Mouse (Mus musculus) stomach, postnatal 0 days (tissue): ENCODE results near the gene Fam151a. TPM values are rescaled to one million over a fixed set of nuclear protein-coding genes. Genes with fewer than 3 reads are reported as not detected.

ENCODE experiments used
- ATAC-seq: fragments of 200-750 bp; cut with Nextera tagmentation; 2 replicates; pipeline ENCODE4 v1.8.0; 2017; ENCODE audit not compliant: low FRiP score, low TSS enrichment
- DNase-seq: peaks from one replicate; pipeline ENCODE4 v3.0.0-alpha.2; 2016; ENCODE audit warnings: low spot score
- H3K27ac ChIP-seq: fragments of 300-500 bp; sonication (generic); replicated peaks from 2 replicates; pipeline ENCODE4 v1.5.1; 2014; ENCODE audit warnings: mild to moderate bottlenecking, control low read depth
- H3K27me3 ChIP-seq: fragments of 300-500 bp; sonication (generic); 2 replicates; pipeline ENCODE4 v1.6.1; 2014; ENCODE audit warnings: low read length; ENCODE audit not compliant: control insufficient read depth, insufficient read depth
- H3K36me3 ChIP-seq: fragments of 300-500 bp; sonication (generic); 2 replicates; pipeline ENCODE4 v1.6.1; 2014; ENCODE audit warnings: low read length, mixed read lengths; ENCODE audit not compliant: control insufficient read depth, insufficient read depth
- H3K4me1 ChIP-seq: fragments of 300-500 bp; sonication (generic); replicated peaks from 2 replicates; pipeline ENCODE4 v1.6.1; 2014; ENCODE audit warnings: antibody characterized with exemption; ENCODE audit not compliant: control insufficient read depth, insufficient read depth
- H3K4me2 ChIP-seq: fragments of 300-500 bp; sonication (generic); replicated peaks from 2 replicates; pipeline ENCODE4 v1.6.1; 2014; ENCODE audit warnings: low read depth, mild to moderate bottlenecking, control low read depth, moderate library complexity
- H3K4me3 ChIP-seq: fragments of 300-500 bp; sonication (generic); 2 replicates; pipeline ENCODE4 v1.5.1; 2014; ENCODE audit warnings: low read depth, low read length, control low read depth
- H3K9ac ChIP-seq: fragments of 300-500 bp; sonication (generic); 2 replicates; pipeline ENCODE4 v1.6.1; 2014; ENCODE audit warnings: mild to moderate bottlenecking, low read length, control low read depth, mixed read lengths
- H3K9me3 ChIP-seq: fragments of 300-500 bp; sonication (generic); 2 replicates; pipeline ENCODE4 v1.6.1; 2016; ENCODE audit warnings: low read length; ENCODE audit not compliant: control insufficient read depth
- CTCF ChIP-seq: IDR thresholded peaks from 2 replicates; pipeline ENCODE4 v1.5.1; 2016; ENCODE audit warnings: antibody characterized with exemption, low read depth, mild to moderate bottlenecking, moderate library complexity
- EP300 ChIP-seq: optimal IDR thresholded peaks from 2 replicates; pipeline ENCODE3; 2016; ENCODE audit warnings: antibody characterized with exemption
- WGBS: fragments of 180-500 bp; shearing (Covaris S2); extraction: QIAGEN DNeasy Blood & Tissue Kit; methylation state at CpG from one replicate; pipeline ENCODE4 v1.1.7; 2014; 5-methylcytosine and 5-hydroxymethylcytosine counted together
- polyA plus RNA-seq: library from polyadenylated mRNA; unstranded; fragments of >200 nt; fragmentation: Nextera tagmentation; extraction: Ambion mirVana; gene quantifications from 2 replicates; pipeline ENCODE4 v1.2.1, GENCODE M21; 2015

Fam151a gene
- polyA plus RNA-seq, 1 experiment from 2014 or later: 0.41 TPM

GRCm38 (mm10) chr4:106704416-106704815 is 29.3 kb upstream of the Fam151a start:
- no peak for ATAC-seq
- Histone ChIP-seq H3K36me3 (no peaks in the 10 kb centered on the region), H3K4me1 (no peaks in the 10 kb centered on the region), H3K9me3 (no peaks in the 10 kb centered on the region), H3K4me3 (no peak overlapping the region), H3K4me2 (no peak overlapping the region), H3K27ac (no peak overlapping the region), H3K27me3 (no peaks in the 10 kb centered on the region), H3K9ac (no peak overlapping the region)
- TF ChIP-seq EP300 (no peak), CTCF (no peak)
- no peak for DNase-seq
- 51% methylated on average over 11 of the region's 11 CpGs for WGBS

DNA sequence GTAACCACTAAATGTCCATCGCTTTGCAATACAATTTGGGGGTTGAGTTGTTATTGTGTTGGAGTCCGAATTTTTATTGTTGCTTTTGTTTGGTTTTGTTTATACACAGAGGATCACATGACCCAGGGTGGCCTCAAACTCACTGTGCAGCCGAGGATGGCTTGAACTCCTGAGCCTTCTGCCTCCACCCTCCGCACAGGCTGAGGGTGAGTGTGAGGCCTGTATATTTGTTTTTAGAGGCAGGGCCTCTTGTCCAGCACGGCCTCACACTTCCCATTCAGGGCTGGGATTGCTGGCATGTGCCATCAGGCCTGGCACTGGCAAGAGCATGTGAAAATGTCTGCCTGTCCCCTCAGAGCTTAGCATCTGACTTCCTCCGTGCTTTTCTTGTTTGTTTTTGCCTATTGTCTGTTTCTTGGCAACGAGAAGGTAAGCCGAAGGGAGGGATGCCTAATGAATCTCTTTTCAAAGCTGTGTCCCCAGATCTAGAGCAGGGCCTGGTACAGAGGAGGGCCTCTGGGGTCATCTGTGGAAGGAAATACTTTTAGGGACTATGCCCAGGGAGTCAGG is 28.5 kb upstream of the Fam151a start:
- ATAC-seq (no peak), DNase-seq (no peak)
- no peak overlapping the region for H3K27ac ChIP-seq
- no peak overlapping the region for H3K4me2 ChIP-seq
- WGBS: 31% methylated on average over 8 of the region's 8 CpGs
- TF ChIP-seq CTCF (no peak), EP300 (no peak)
- no peaks in the 10 kb centered on the region for H3K36me3 ChIP-seq
- H3K9me3 ChIP-seq: no peaks in the 10 kb centered on the region
- H3K4me3 ChIP-seq: no peak overlapping the region
- H3K9ac ChIP-seq: no peak overlapping the region
- H3K4me1 ChIP-seq: no peaks in the 10 kb centered on the region
- H3K27me3 ChIP-seq: no peaks in the 10 kb centered on the region

- Histone ChIP-seq H3K9ac (no peak overlapping the region), H3K4me1 (no peaks in the 10 kb centered on the region), H3K36me3 (no peaks in the 10 kb centered on the region), H3K4me3 (no peak overlapping the region), H3K4me2 (peak overlapping the region; percentile 25; the same call in 1 of the 2 replicates), H3K27ac (no peak overlapping the region), H3K9me3 (no peaks in the 10 kb centered on the region), H3K27me3 (no peaks in the 10 kb centered on the region)
- WGBS: 40% methylated on average over 5 of the region's 5 CpGs
- ATAC-seq: peak; percentile 73
- no peak for DNase-seq
- TF ChIP-seq EP300 (no peak), CTCF (no peak)
Measured at GRCm38 (mm10) chr4:106707957-106708356, 25.7 kb upstream of the Fam151a start.

GRCm38 (mm10) chr4:106708408-106708807 is 25.3 kb upstream of the Fam151a start:
- peak; percentile 92 for TF ChIP-seq CTCF
- no peak for TF ChIP-seq EP300
- H3K9ac ChIP-seq: no peak overlapping the region
- H3K4me2 ChIP-seq: peak overlapping the region; percentile 25; the same call in 1 of the 2 replicates
- H3K4me3 ChIP-seq: no peak overlapping the region
- no peaks in the 10 kb centered on the region for H3K27me3 ChIP-seq
- no peak overlapping the region for H3K27ac ChIP-seq
- DNase-seq (peak; percentile 86), ATAC-seq (peak; percentile 63)
- H3K36me3 ChIP-seq: no peaks in the 10 kb centered on the region
- WGBS: 3% methylated on average over 8 of the region's 8 CpGs
- no peaks in the 10 kb centered on the region for H3K4me1 ChIP-seq
- H3K9me3 ChIP-seq: no peaks in the 10 kb centered on the region

DNA sequence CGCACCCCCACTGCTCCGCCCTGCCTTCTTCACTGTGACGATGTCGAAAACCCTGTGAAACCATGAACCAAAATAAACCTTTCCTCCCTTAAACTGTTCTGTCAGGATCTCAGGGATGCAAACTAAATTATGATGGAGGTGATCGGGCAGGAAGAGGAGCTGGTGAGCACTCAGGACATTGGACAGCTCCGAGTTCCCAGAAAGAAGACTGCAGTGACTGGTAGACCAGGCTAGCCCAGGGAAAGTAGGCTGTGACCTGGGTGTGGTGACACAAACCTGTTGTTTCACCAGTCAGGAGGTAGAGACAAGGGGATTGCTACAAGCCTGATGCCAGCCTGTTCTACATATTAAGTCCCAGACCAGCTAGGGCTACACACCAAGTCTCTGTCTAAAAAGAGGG is 20.1 kb upstream of the Fam151a start:
- DNase-seq: no peak
- no peak for ATAC-seq
- H3K4me2 ChIP-seq: no peak overlapping the region
- TF ChIP-seq EP300 (no peak), CTCF (no peak)
- H3K9me3 ChIP-seq: no peaks in the 10 kb centered on the region
- H3K4me3 ChIP-seq: no peak overlapping the region
- no peaks in the 10 kb centered on the region for H3K36me3 ChIP-seq
- H3K27ac ChIP-seq: no peak overlapping the region
- no peaks in the 10 kb centered on the region for H3K4me1 ChIP-seq
- H3K9ac ChIP-seq: no peak overlapping the region
- no peaks in the 10 kb centered on the region for H3K27me3 ChIP-seq
- 83% methylated on average over 6 of the region's 6 CpGs for WGBS

- H3K9me3 ChIP-seq: no peaks in the 10 kb centered on the region
- TF ChIP-seq CTCF: no peak
- no peak for TF ChIP-seq EP300
- no peaks in the 10 kb centered on the region for H3K36me3 ChIP-seq
- no peaks in the 10 kb centered on the region for H3K4me1 ChIP-seq
- no peak for DNase-seq
- no peak overlapping the region for H3K4me3 ChIP-seq
- no peak overlapping the region for H3K4me2 ChIP-seq
- no peak overlapping the region for H3K27ac ChIP-seq
- no peak for ATAC-seq
- 57% methylated on average over 4 of the region's 4 CpGs for WGBS
- no peaks in the 10 kb centered on the region for H3K27me3 ChIP-seq
- no peak overlapping the region for H3K9ac ChIP-seq
Measured at GRCm38 (mm10) chr4:106720631-106721030, 13.1 kb upstream of the Fam151a start.
